Mouse (Mus musculus) bone marrow macrophage, adult 2 months (primary cell): Measurements from ENCODE around the gene Hbq1a. TPM values are rescaled to one million over a fixed set of nuclear protein-coding genes. Genes with fewer than 3 reads are reported as not detected.
"Not testable (repeated sequence)": the region's sequence is repeated elsewhere in the genome, so short reads cannot be mapped to it uniquely, and the experiment has no call there.

Experiments used
- H3K27ac ChIP-seq: 2 replicates; pipeline ENCODE4 v1.5.1; 2012; ENCODE audit warnings: low read depth, low read length; ENCODE audit not compliant: insufficient read depth
- H3K4me1 ChIP-seq: 2 replicates; pipeline ENCODE4 v1.6.1; 2012; ENCODE audit warnings: low read length; ENCODE audit not compliant: control insufficient read depth, insufficient read depth
- H3K4me3 ChIP-seq: 2 replicates; pipeline ENCODE4 v1.5.1; 2012; ENCODE audit warnings: mild to moderate bottlenecking, low read length, moderate library complexity; ENCODE audit not compliant: insufficient read depth
- CTCF ChIP-seq: IDR thresholded peaks from 2 replicates; pipeline ENCODE4 v1.5.1; 2012; ENCODE audit warnings: low read depth, mild to moderate bottlenecking, low read length, moderate library complexity
- POLR2A ChIP-seq: IDR thresholded peaks from 2 replicates; pipeline ENCODE4 v1.6.1; 2012; ENCODE audit warnings: mild to moderate bottlenecking, low read depth, low read length, borderline replicate concordance
- polyA plus RNA-seq: library from polyadenylated mRNA; stranded (reverse); fragments of >200 nt; gene quantifications from 2 replicates; pipeline ENCODE4 v1.2.4, GENCODE M21; 2012; ENCODE audit not compliant: missing spikeins, insufficient read depth, insufficient read length

Gene Hbq1a
- not detected in 2 replicates for polyA plus RNA-seq

DNA sequence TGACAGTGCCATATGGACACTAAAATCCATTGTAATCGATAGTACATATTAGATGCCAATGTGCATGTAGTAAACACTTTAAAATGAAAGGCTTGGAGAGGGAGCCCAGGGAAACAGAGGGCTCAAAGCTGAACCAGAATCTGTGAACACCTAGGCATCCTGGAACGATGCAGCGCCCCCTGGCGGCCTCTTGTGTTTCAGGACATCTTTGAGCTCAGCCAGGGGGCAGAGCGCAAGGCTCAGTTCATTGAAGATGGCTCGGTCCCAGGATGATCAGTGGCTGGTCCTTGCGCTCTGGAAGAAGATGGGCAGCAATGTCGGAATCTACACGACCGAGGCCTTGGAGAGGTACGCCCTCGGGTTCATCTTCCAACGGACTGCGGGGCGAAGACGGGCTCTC lies at the start of gene Hbq1a:
Gene Hbq1a, plus strand, starts transcription at position 205 of the 400 bp plus-strand sequence.
- not testable (repeated sequence) for H3K27ac ChIP-seq, H3K4me1 ChIP-seq
- peak; percentile 68 for TF ChIP-seq CTCF
- peak within 1 kb of the TSS; percentile 59 for H3K4me3 ChIP-seq

DNA sequence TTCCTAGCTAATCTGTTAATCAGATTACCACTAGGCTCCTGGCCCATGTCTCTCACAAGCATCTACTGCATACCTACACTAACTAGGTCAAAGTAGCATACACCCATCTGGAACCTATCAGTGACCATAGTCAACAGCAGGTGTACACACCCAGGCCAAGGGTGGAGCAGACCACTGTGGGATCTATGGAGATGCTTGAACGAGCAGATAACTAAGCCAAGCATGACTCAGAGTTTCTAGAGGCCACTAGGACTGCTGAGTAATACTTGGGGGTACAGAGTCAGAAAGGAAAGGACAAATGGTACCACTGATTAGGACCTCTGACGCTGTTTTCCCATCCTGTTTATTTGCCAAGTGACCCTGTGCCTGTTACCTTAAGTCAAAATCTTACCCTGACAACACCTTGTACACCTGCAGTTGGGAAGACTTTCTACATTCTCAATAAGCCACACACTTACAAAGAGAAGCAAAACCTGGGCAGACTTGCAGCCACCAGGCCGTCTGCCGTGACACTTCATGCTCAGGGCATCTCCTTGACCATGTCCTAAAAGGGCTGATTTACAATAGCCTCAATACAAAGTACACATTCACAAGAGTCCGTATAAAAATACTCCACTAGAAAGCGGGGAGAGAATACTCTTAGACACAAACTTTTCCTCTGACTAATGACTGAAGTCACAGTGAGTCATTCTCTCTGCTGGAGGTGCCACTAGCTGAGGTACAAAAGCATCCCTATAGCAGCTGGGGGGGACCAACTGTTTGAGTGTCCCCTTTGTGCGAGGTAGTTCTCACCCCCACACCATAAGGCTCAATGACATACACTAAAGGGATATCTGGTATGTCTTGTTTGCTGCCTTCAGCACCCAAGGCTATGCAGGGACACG lies 48.7 kb upstream of the Hbq1a start:
- Histone ChIP-seq H3K27ac (no peak overlapping the region), H3K4me3 (no peak overlapping the region)
- no peak for TF ChIP-seq POLR2A
- no peak for TF ChIP-seq CTCF

DNA sequence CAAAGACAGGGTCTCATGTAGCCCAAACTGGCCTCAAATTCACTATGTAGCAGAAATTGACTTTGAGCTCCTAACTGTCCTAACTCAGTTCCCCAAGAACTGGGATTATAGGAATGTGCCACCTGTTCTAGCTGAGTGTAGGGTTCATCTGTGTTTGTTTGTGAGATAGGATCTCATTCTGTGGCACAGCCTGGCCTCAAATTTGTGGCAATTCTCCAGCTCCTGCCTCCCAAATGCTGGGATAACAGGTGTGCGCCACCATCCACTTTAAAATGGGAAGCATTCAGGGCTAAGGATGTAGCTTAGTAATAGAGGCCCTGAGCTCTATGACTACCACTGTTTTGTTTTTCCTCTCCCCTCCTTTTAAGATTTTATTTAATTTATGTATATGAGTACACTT lies 46.7 kb upstream of the Hbq1a start:
- H3K4me3 ChIP-seq = no peak overlapping the region
- H3K27ac ChIP-seq = no peak overlapping the region
- TF ChIP-seq CTCF (no peak), POLR2A (no peak)
- H3K4me1 ChIP-seq = no peaks in the 10 kb centered on the region

More for the DNA sequence above, 48.7 kb upstream of the Hbq1a start:
- no peaks in the 10 kb centered on the region for H3K4me1 ChIP-seq

DNA sequence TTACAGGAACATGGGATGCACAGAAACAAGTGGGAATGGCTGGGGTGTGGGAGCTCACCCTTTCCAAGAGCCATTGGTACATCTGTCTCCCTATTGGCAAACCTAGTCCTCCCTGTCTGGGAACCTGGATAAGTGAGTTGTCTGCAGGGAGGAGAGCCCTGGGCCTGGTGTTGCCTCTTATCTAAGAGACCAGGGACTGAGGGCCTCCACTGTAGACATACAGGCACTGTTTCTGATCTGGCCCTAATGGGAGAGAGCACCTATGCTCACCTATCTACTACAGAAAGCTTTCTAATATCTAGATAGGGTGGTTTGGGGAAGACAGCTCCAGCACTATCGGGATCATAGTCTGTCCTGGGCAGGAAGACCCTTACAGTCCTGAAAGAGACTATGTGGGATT lies 43.7 kb upstream of the Hbq1a start:
- Histone ChIP-seq H3K4me1 (no peaks in the 10 kb centered on the region), H3K4me3 (no peak overlapping the region), H3K27ac (no peak overlapping the region)
- no peak for TF ChIP-seq POLR2A
- no peak for TF ChIP-seq CTCF

DNA sequence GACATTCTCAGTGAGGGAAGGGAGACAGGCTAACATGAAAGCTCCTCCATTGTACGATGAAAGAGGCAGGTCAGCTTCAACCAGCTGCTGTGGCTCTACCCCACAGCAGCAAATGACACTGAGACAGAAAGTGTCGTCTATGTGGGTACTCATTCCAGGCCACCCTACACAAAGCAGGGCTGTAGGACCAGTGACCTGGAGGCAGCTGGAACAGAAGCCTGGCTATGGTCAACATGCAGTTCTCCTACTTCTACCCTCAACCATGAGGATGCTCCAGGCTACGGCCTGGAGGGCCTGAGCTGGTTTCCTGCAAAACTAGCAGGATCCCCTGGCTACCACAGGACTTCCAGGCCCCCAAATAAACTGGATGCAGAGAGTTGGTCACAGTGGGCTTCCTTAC lies 43.3 kb upstream of the Hbq1a start:
- Histone ChIP-seq H3K4me1 (no peaks in the 10 kb centered on the region), H3K4me3 (no peak overlapping the region), H3K27ac (no peak overlapping the region)
- TF ChIP-seq POLR2A (no peak), CTCF (no peak)

DNA sequence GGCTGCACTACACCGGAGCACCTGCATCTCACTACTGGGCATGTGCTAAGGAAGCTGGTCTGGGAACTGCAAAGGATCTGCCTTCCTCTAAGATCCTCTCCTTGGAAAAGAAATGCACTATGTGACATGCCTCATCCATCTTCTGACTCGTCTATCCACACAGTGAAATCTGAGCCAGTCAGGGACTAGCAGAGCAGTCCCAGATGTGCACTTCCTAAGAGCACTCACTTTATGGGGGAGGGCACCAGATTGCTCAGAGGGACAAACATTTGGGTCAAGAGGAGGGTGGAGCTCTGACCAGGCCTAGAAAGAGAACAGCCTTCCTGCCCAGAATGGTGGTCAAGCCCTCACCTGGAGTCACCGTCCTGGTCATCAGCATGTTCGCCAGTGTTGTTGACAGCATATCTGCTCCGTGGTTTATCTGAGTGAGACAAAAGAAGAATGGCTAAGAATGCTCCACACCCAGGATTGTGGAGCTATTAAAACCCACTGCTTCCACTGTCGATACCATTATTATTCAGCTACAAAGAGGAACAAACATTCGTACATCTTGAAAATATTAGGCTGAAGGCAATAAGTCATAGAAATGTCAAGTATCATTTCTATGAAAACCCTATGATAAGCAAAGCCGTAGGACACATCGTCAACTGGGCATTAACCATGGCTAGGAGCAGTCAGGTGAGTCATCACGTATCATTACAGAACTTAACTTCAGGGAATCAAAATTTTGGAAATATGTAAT lies 37.0 kb upstream of the Hbq1a start:
- no peak overlapping the region for H3K27ac ChIP-seq
- TF ChIP-seq CTCF (no peak), POLR2A (no peak)
- H3K4me3 ChIP-seq = no peak overlapping the region
- peaks cover 14% of the 10 kb centered on the region for H3K4me1 ChIP-seq

DNA sequence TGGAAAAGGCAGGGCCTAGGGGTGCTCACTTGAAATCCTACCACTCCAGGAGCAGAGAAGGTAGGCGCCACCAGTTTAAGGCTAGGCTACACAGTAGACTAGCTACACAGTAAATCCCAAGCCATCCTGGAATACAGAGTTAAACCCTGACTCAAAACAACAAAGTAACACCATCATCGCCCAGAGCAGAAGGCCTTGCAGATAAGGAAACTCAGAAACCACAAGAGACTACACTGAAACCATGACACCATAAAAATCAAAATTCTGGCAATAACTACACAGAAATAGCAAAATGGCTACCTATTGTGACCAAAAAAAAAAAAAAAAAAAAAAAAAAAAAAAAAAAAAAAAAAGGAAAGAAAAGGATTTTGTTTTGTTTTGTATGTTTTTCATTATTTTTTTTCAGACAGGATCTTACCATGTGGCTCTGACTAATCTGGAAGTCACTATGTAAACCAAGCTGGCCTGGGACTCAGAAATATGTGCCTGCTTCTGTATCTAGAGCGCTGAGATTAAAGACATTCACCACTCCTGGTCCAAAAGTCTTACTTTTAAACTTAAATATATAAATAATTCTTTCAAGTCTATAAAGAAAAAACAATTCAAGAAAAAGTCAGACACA lies 34.6 kb upstream of the Hbq1a start:
- no peak for TF ChIP-seq CTCF
- TF ChIP-seq POLR2A = no peak
- Histone ChIP-seq H3K4me1 (peaks cover 16% of the 10 kb centered on the region), H3K27ac (no peak overlapping the region), H3K4me3 (no peak overlapping the region)

DNA sequence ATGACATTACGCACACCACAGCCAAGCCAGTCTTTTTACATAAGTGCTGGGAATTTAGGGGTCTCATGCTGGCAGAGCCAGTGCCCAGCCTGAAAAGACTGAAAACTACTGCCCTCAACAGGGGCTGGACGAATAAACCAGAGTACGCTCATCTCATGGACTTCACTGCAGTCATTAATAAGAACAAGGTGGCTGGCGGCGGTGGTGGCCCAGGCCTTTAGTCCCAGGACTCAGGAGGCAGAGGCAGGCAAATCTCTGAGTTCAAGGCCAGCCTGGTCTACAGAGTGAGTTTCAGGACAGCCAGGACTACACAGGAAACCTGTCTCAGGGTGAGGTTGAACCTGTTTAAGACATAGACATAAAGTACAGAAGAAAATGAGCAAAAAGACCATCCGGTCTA lies 33.7 kb upstream of the Hbq1a start:
- TF ChIP-seq CTCF = no peak
- no peak for TF ChIP-seq POLR2A
- Histone ChIP-seq H3K4me1 (peaks cover 19% of the 10 kb centered on the region), H3K27ac (no peak overlapping the region), H3K4me3 (no peak overlapping the region)

DNA sequence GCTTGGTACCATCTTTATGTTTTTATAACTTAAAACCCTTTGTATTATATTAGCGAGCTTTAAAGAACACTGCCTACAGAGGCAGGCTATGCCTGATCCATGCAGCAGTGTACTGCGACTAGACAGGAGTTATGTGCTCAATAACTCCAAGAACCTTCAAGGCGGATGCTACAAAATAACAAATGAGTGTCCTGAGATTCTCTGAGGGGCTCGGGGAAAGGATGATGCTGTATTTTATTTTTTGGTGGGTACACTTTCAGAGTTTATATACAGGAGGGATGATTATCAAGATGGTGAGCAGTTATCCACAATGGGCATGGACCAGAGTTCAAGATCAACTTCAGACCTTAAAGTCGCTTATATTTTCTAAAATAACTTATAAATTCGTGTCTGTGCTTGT lies 33.1 kb upstream of the Hbq1a start:
- Histone ChIP-seq H3K4me3 (peak overlapping the region; percentile 99), H3K4me1 (peaks cover 23% of the 10 kb centered on the region), H3K27ac (0 out of 2 replicates have a peak overlapping the region, but pooled peaks have one; percentile 79)
- no peak for TF ChIP-seq POLR2A
- no peak for TF ChIP-seq CTCF
